8 mouse cellular contexts compared by ENCODE assay signal in the genomic region with DNA sequence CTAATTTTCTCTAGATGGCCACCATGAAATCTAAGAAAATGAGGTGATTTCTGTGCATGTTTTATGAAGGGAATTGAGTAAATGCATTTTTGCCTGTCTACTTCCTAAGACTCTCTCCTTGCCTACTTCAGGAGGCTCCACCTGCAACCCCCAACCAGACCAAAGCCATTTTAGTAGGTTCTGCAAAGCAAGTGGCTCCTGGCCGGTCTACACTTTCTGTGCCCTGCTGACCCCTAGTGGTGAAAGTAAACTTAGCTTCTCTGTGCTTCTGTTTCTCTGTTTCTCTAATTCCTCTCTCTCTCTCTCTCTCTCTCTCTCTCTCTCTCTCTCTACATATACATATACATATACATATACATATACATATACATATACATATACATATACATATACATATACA.
DNase-seq lines count a peak whose midpoint lies in the region.

No protein-coding gene starts in this region.

- intact Hi-C loops in gastrocnemius, postnatal 36 days (cut with DNase I), result loop anchor here (10.0 kb wide), 2 partner anchors 253 to 813 kb away; no protein-coding TSS in a partner anchor

- DNase-seq in gastrocnemius, adult 18-20 months (ENCODE audit: low spot score), result peak; percentile 39
- no peak for DNase-seq in gastrocnemius, postnatal 36 days
- DNase-seq in 3T3-L1 (ENCODE audit: low read depth, low spot score), result peak; percentile 82
- DNase-seq in adrenal gland, postnatal 36 days, result peak; percentile 39 to 53
- DNase-seq in fibroblast of lung, adult 2 months (ENCODE audit: low read depth), result peak; percentile 19
- DNase-seq in layer of hippocampus, adult 18-20 months (ENCODE audit: low spot score in 2 of 2), result peak; percentile 1 to 77
- DNase-seq in lung, postnatal 25 days (ENCODE audit: low spot score), result peak; percentile 37
- DNase-seq in yolk sac, embryonic 10.5 days (ENCODE audit: low spot score), result peak; percentile 28

Comparison
In these comparisons a context has a peak if more than half of its experiments do, and no peak if none do; other contexts are left out.
1. DNase-seq: peak in gastrocnemius, adult 18-20 months (single experiment), 3T3-L1 (single experiment), adrenal gland, postnatal 36 days (2 of 2), fibroblast of lung, adult 2 months (single experiment), layer of hippocampus, adult 18-20 months (2 of 2), lung, postnatal 25 days (single experiment) and yolk sac, embryonic 10.5 days (single experiment); none in gastrocnemius, postnatal 36 days (0 of 2).